Mouse (Mus musculus) myocyte (in vitro differentiated cells): ENCODE data around the gene Rnf187. TPM values are rescaled to one million over a fixed set of nuclear protein-coding genes. Genes with fewer than 3 reads are reported as not detected.

ENCODE experiments used
- H3K27me3 ChIP-seq: one replicate; pipeline ENCODE4 v1.6.1; 2011; ENCODE audit not compliant: control insufficient read depth, insufficient read depth, insufficient read length
- H3K36me3 ChIP-seq: one replicate; pipeline ENCODE4 v1.6.1; 2011; ENCODE audit not compliant: control insufficient read depth, insufficient read depth
- H3K4me2 ChIP-seq: one replicate; pipeline ENCODE4 v1.6.1; 2011; ENCODE audit warnings: low read depth, control low read depth
- H3K4me3 ChIP-seq: one replicate; pipeline ENCODE4 v1.5.1; 2011; ENCODE audit warnings: mild to moderate bottlenecking, control low read depth, moderate library complexity
- H3K79me2 ChIP-seq: one replicate; pipeline ENCODE4 v1.6.1; 2011; ENCODE audit not compliant: control insufficient read depth, insufficient read depth
- H3ac ChIP-seq: one replicate; pipeline ENCODE4 v1.6.1; 2011; ENCODE audit not compliant: control insufficient read depth, insufficient read length
- CEBPB ChIP-seq: IDR thresholded peaks from 2 replicates; pipeline ENCODE4 v1.6.1; 2011; ENCODE audit warnings: mild to moderate bottlenecking, moderate library complexity; ENCODE audit not compliant: poor library complexity, insufficient read depth, severe bottlenecking
- E2F4 ChIP-seq: IDR thresholded peaks from one replicate; pipeline ENCODE4 v1.6.1; 2011; ENCODE audit warnings: mild to moderate bottlenecking, control low read depth, moderate library complexity; ENCODE audit not compliant: insufficient read depth
- MAX ChIP-seq: IDR thresholded peaks from one replicate; pipeline ENCODE4 v1.6.1; 2011; ENCODE audit warnings: low read depth, mild to moderate bottlenecking, control low read depth
- MYOD1 ChIP-seq, 3 experiments: IDR thresholded peaks; one replicate each; pipeline ENCODE4 v1.6.1; 2011; ENCODE audit warnings: control low read depth in 2 of 3, low read depth in 2 of 3, mild to moderate bottlenecking in 2 of 3, moderate library complexity in 1 of 3; ENCODE audit not compliant: insufficient read length in 2 of 3, control insufficient read depth in 1 of 3
- MYOG ChIP-seq, 3 experiments: IDR thresholded peaks; one replicate each; pipeline ENCODE4 v1.6.1; 2011; ENCODE audit warnings: control low read depth in 2 of 3, low read depth in 2 of 3, mild to moderate bottlenecking in 2 of 3; ENCODE audit not compliant: insufficient read length in 2 of 3, control insufficient read depth in 1 of 3, insufficient read depth in 1 of 3
- POLR2A ChIP-seq: IDR thresholded peaks from one replicate; pipeline ENCODE4 v1.6.1; 2011; ENCODE audit warnings: low read depth, mild to moderate bottlenecking, control low read depth, moderate library complexity; ENCODE audit not compliant: insufficient read length
- POLR2AphosphoS2 ChIP-seq: IDR thresholded peaks from one replicate; pipeline ENCODE4 v1.6.1; 2011; ENCODE audit warnings: low read depth, control low read depth; ENCODE audit not compliant: insufficient read length
- REST ChIP-seq: IDR thresholded peaks from one replicate; pipeline ENCODE4 v1.6.1; 2011; ENCODE audit warnings: mild to moderate bottlenecking, control low read depth, moderate library complexity; ENCODE audit not compliant: insufficient read depth, insufficient read length
- SRF ChIP-seq: IDR thresholded peaks from one replicate; pipeline ENCODE4 v1.6.1; 2011; ENCODE audit warnings: low read depth; ENCODE audit not compliant: control insufficient read depth, insufficient read length
- TCF12 ChIP-seq: IDR thresholded peaks from one replicate; pipeline ENCODE4 v1.6.1; 2011; ENCODE audit warnings: mild to moderate bottlenecking, control low read depth; ENCODE audit not compliant: poor library complexity, insufficient read depth, severe bottlenecking
- TCF3 ChIP-seq: IDR thresholded peaks from one replicate; pipeline ENCODE4 v1.6.1; 2011; ENCODE audit warnings: low read depth, control low read depth; ENCODE audit not compliant: insufficient read length
- USF1 ChIP-seq: IDR thresholded peaks from one replicate; pipeline ENCODE4 v1.6.1; 2011; ENCODE audit warnings: low read depth, mild to moderate bottlenecking, control low read depth, moderate library complexity
- polyA plus RNA-seq: library from polyadenylated mRNA; unstranded; fragments of >200 nt; fragmentation: generic; extraction: Trizol; gene quantifications from one replicate; pipeline ENCODE4 v1.2.1, GENCODE M21; 2012; ENCODE audit warnings: missing spikeins

The Rnf187 gene
- polyA plus RNA-seq, 1 experiment, result 197 TPM

- Histone ChIP-seq H3K4me2 (no peak overlapping the region), H3K36me3 (no peaks in the 10 kb centered on the region), H3K27me3 (peaks cover 25% of the 10 kb centered on the region), H3ac (no peak overlapping the region), H3K79me2 (no peaks in the 10 kb centered on the region), H3K4me3 (no peak overlapping the region)
- no peak for TF ChIP-seq TCF3
These were observed 11.0 kb upstream of the Rnf187 start for GRCm38 (mm10) chr11:58949480-58950431.

- peak within 1 kb of the TSS; percentile 69 for H3K4me2 ChIP-seq
- no peak for TF ChIP-seq MYOD1 (IDR thresholded peaks at IDR 0.05; ENCODE audit: control insufficient read depth in 1 of 3, insufficient read length in 2 of 3, low read depth in 2 of 3)
- TF ChIP-seq REST, result no peak
- TF ChIP-seq POLR2A, result peak; percentile 35
- TF ChIP-seq MYOG (IDR thresholded peaks at IDR 0.05; ENCODE audit: control insufficient read depth in 1 of 3, insufficient read depth in 1 of 3, insufficient read length in 2 of 3, low read depth in 2 of 3), result no peak
- TF ChIP-seq TCF12, result no peak
- no peak for TF ChIP-seq CEBPB
- H3K79me2 ChIP-seq, result no peaks in the 10 kb centered on the region
- H3K27me3 ChIP-seq, result peaks cover 31% of the 10 kb centered on the region
- H3ac ChIP-seq, result no peak within 1 kb of the TSS
- no peaks in the 10 kb centered on the region for H3K36me3 ChIP-seq
- no peak within 1 kb of the TSS for H3K4me3 ChIP-seq
These were observed 10.1 kb upstream of the Rnf187 start, which contains the start of gene Hist3h2ba for GRCm38 (mm10) chr11:58948542-58949479. Hist3h2ba (plus strand) TSS chr11:58948920.

GRCm38 (mm10) chr11:58947798-58948528 is 9.2 kb upstream of the Rnf187 start:
- H3K79me2 ChIP-seq, result no peaks in the 10 kb centered on the region
- no peaks in the 10 kb centered on the region for H3K36me3 ChIP-seq
- no peak overlapping the region for H3ac ChIP-seq
- H3K4me2 ChIP-seq, result no peak overlapping the region
- peaks cover 31% of the 10 kb centered on the region for H3K27me3 ChIP-seq
- H3K4me3 ChIP-seq, result no peak overlapping the region
- TF ChIP-seq MYOG (IDR thresholded peaks at IDR 0.05; ENCODE audit: control insufficient read depth in 1 of 3, insufficient read depth in 1 of 3, insufficient read length in 2 of 3, low read depth in 2 of 3) (no peak), POLR2AphosphoS2 (no peak), SRF (no peak), MYOD1 (IDR thresholded peaks at IDR 0.05; ENCODE audit: control insufficient read depth in 1 of 3, insufficient read length in 2 of 3, low read depth in 2 of 3) (no peak), USF1 (no peak), MAX (no peak), REST (no peak), TCF12 (no peak), E2F4 (no peak), CEBPB (no peak), POLR2A (no peak), TCF3 (no peak)

- peaks cover 35% of the 10 kb centered on the region for H3K27me3 ChIP-seq
- H3K4me3 ChIP-seq, result no peak overlapping the region
- no peaks in the 10 kb centered on the region for H3K79me2 ChIP-seq
- no peak overlapping the region for H3ac ChIP-seq
- no peaks in the 10 kb centered on the region for H3K36me3 ChIP-seq
- H3K4me2 ChIP-seq, result no peak overlapping the region
- no peak for TF ChIP-seq REST
- no peak for TF ChIP-seq CEBPB
- TF ChIP-seq POLR2AphosphoS2, result no peak
- TF ChIP-seq E2F4, result no peak
- TF ChIP-seq SRF, result no peak
- TF ChIP-seq TCF3, result no peak
- TF ChIP-seq MAX, result no peak
- no peak for TF ChIP-seq USF1
- TF ChIP-seq POLR2A, result no peak
- TF ChIP-seq TCF12, result no peak
- no peak for TF ChIP-seq MYOD1 (IDR thresholded peaks at IDR 0.05; ENCODE audit: control insufficient read depth in 1 of 3, insufficient read length in 2 of 3, low read depth in 2 of 3)
- no peak for TF ChIP-seq MYOG (IDR thresholded peaks at IDR 0.05; ENCODE audit: control insufficient read depth in 1 of 3, insufficient read depth in 1 of 3, insufficient read length in 2 of 3, low read depth in 2 of 3)
These were observed 8.6 kb upstream of the Rnf187 start for GRCm38 (mm10) chr11:58947306-58947705.
